In genomic region chr11:83619037-83619436, GRCm38 (mm10) we compare ENCODE assay signal across 1 mouse cellular context.
TF ChIP-seq lines count a peak whose summit lies in the region.

No protein-coding gene starts in this region.

TF ChIP-seq in MEL, 35 proteins besides CTCF, POLR2A, EP300 and RAD21:
- no peak for TF ChIP-seq TCF12 (IDR thresholded peaks at IDR 0.05; ENCODE audit: low read depth, low read length)
- no peak for TF ChIP-seq UBTF (IDR thresholded peaks at IDR 0.05; ENCODE audit: borderline replicate concordance, insufficient read depth, low read depth, low read length)
- no peak for TF ChIP-seq POLR2AphosphoS2 (IDR thresholded peaks at IDR 0.05; ENCODE audit: low read length)
- no peak for TF ChIP-seq SMC3 (IDR thresholded peaks at IDR 0.05; ENCODE audit: low read depth, low read length)
- no peak for TF ChIP-seq GATA1 (IDR thresholded peaks at IDR 0.05; ENCODE audit: low read depth, low read length)
- TF ChIP-seq ZKSCAN1 (IDR thresholded peaks at IDR 0.05; ENCODE audit: low read depth, low read length): no peak
- no peak for TF ChIP-seq SIN3A (IDR thresholded peaks at IDR 0.05; ENCODE audit: low read length)
- TF ChIP-seq ETS1 (IDR thresholded peaks at IDR 0.05; ENCODE audit: low read depth, low read length): no peak
